Mouse (Mus musculus) G1E (cell line): ENCODE measurements around the gene Sgf29.

ENCODE experiments used
- CTCF ChIP-seq: IDR thresholded peaks from 2 replicates; pipeline ENCODE4 v1.5.1; 2012; ENCODE audit warnings: low read depth, low read length, inconsistent platforms, mixed read lengths
- GATA1 ChIP-seq: IDR thresholded peaks from 2 replicates; pipeline ENCODE4 v1.6.1; 2012; ENCODE audit warnings: borderline replicate concordance, low read length, inconsistent platforms, mixed read lengths
- GATA2 ChIP-seq: IDR thresholded peaks from 2 replicates; pipeline ENCODE4 v1.6.1; 2012; ENCODE audit warnings: low read depth, low read length, inconsistent platforms, borderline replicate concordance
- POLR2AphosphoS5 ChIP-seq: IDR thresholded peaks from 2 replicates; pipeline ENCODE4 v1.6.1; 2012; ENCODE audit warnings: low read depth, low read length, inconsistent platforms; ENCODE audit not compliant: insufficient replicate concordance
- TAL1 ChIP-seq: conservative IDR thresholded peaks from 2 replicates; pipeline ENCODE4 v1.6.1; 2012; ENCODE audit warnings: low read depth, low read length, inconsistent platforms, mixed read lengths

- no peak for TF ChIP-seq TAL1
- TF ChIP-seq GATA1 = no peak
- no peak for TF ChIP-seq CTCF
- no peak for TF ChIP-seq POLR2AphosphoS5
- no peak for TF ChIP-seq GATA2
Measured at GRCm38 (mm10) chr7:126711910-126712309, 62.8 kb downstream of the Sgf29 start.
